Mouse (Mus musculus) monocyte, adult 5-6 weeks (primary cell): ENCODE results near the gene Cdkl1. TPM values are rescaled to one million over a fixed set of nuclear protein-coding genes. Genes with fewer than 3 reads are reported as not detected.

Experiments
- ATAC-seq: fragments of 153-309, 156-312 bp; replicated peaks from 2 replicates; pipeline ENCODE4 v1.8.0; 2017; ENCODE audit warnings: mild to moderate bottlenecking; ENCODE audit not compliant: low TSS enrichment, insufficient number of reproducible peaks, severe bottlenecking, poor library complexity, low FRiP score
- total RNA-seq: library from RNA; stranded (forward); fragments of 200-1000, 200-491, 200-594 nt; gene quantifications from 3 replicates; pipeline ENCODE4 v1.2.3, GENCODE M21; 2017

Cdkl1 gene
- total RNA-seq = 0.49 to 1.2 TPM (median 1.2 TPM) in 3 replicates

DNA sequence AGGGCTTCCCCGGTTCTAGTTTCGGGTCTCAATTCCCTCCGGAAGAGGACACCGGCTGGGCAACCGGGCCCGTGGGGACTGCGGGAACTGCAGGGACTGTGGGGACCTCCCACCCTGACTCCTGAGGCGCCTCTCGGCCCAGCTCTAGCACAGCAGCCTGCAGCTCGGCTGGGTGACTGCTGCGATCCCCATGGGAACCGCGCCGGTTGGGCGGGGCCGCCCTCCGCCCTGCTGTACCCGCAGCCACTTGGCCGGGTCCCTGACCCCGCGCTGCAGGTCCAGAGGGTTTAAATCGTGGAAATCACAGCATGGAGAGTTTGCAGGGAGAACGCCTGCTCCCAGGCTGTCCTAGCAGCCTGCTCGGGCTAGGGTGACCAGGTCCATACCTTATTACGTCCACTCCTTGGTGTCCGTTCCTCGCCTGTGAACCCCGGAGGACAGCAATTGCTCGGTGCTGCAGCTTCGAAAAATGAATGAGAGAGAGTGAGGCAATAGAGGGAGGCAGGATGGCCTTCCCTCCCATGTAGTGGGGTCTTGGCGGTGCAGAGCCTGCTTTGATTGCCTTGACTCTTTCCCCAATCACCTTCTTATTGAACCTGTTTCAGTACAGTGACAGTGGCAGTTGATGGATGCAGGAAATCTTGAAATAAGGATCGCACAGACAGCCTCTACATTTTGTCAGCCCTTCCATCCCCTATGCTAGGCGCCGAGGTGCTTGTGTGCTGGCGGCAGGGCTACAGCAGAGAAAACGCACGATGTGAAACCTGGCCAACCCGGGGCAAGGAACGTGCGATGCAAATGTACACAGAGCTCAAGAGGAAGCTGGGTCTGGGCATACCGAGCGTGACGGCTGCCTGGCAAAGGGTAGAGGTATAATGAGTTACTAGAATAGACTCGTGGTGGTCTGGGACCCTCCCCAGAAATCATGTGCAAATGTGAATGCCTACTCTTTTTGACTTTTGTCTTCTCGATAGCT, at the start of gene Cdkl1:
Cdkl1 (minus strand) TSS at position 738 of the 976 bp plus-strand sequence.
- peak; percentile 69 for ATAC-seq

DNA sequence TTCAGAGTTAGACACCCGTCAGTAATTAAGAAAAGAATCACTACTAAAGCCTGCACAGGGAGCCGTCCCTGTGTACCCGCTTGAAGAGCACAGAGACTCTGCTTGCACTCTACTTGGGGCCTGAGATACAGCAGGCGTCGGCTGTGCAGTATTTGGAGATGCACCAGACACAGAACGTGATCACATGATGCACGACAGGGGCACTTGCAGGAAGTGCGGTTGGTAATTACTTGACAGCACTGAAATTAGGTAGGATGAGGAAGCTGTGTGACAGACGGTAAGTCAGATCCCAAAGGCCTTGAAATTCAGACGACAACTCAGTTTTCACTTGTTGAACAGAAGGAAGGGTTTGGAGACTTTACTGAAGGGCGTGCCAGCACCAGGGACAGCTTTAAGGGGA, 47.3 kb upstream of the Cdkl1 start:
- ATAC-seq = no peak

GRCm38 (mm10) chr12:69833982-69834604, 43.0 kb upstream of the Cdkl1 start:
- no peak for ATAC-seq

DNA sequence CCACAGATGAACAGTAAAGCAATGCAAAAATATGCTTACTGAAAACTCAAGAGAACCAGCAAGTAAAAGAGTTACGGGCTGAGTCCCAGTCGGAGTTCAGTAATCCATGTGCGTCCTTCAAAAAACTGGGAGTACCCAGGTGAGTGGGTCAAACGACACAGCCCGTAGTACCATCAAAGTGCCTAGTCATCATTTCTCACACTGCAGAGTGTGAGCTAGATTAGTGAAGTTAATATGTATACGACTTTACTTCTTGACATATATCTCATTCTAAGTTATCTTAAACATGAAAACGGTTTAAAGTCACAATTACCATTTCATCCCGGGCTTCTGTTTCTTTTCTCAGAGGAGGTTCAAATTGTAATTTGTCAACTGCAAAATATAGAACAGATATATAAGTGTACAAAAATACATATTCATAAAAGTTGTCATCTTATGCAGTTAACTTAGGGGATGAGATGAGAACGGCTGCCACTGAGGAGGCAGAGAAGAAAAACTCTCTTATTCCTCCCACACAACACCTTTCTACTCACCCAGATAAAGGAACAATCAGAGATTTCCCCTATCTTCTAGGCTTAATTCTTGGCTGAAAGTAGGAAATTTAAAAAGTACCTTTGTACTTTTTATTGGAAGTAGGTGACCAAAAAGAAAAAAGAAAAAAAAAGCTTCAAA, 40.3 kb upstream of the Cdkl1 start:
- ATAC-seq = no peak

DNA sequence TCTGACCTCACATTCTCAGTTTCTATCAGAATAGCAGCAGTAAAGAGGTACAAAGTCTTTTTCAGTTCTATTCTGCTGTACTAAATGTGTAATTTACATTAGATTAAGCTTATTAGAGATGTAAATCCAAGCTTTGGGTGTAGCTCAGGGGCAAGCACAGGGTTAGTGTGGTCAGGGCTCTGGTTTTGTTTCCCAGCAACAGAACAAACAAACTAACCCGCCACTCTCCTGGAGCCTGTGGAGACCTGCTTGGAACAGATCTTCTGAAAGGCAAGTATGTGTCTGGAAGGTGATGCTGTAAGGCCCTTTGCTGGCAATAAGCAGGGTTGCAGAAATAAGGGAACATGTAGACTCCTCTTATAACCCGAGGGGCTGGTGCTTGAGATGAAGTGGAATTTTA, 37.1 kb upstream of the Cdkl1 start:
- ATAC-seq = no peak

DNA sequence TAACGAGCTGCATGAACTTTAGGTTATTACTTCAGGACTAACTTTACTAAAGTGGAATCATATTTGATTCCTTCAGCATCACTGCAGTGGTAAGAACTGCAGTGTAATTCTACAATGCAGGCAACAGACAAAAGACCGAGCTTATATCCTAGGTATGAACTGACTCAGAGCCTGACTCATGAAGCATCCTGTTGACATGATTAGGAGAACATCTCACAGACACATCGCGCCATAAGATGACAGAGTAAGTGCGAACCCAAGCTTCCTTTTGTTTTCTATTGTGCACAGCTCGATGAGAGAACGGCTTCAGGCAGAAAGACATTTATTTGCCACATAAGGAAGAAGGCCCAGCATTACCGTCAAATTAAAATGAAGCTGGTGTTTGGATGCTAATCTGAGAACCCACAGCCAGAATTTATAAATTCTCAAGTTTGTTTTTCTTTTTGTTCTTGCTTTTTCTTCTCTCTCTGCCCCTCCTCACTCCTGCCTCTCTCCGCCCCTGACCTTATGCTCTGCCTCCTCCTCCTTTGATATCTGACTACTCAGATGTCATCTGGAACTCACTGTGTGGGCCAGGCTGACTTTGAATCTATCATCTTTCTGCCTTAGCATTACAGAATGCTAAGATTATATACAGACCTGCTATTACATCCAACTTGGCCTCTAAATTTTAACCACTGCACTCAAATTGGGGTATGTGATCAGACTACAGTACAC, 34.0 kb upstream of the Cdkl1 start:
- no peak for ATAC-seq

DNA sequence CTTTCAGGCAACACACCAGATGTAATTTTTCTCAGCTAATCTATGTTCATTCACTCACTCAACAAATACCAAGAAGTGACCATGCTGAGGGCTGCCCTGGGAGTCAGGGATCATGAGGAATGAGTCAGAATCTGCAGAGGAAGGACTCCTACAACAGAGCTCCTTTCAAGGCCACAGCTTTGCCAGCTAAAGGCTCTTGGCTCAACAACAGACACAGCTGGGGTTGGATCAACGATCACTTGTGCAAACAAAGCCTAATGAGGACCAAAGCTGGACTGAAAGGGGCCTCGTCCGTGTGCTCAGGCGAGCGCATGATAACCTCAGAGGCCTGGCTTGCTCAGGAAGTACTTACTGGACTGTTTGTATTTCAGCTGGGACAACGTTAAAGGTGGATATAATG, 23.2 kb upstream of the Cdkl1 start:
- ATAC-seq = no peak

- no peak for ATAC-seq
Measured at GRCm38 (mm10) chr12:69813596-69813995, 22.5 kb upstream of the Cdkl1 start.

DNA sequence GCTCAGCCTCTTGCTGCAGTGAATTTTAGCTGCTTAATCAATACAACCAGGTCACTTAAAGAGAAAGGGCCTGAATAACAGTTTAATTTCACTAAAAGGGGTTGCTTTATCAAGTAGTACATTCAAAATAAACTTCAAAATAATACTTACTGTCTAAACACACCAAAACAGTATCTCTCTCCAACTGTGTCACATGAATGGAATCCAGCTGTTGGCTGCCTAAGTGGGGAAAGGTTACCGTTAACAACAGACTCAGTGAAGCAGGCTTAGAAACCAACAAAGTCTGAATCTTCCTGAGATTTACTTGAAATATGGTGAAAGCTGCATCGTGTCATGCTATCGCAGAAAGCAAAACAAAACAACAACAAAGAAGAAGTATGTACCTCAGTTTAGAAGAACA, 21.9 kb upstream of the Cdkl1 start:
- ATAC-seq = no peak

GRCm38 (mm10) chr12:69811976-69812375, 20.9 kb upstream of the Cdkl1 start:
- ATAC-seq = no peak

DNA sequence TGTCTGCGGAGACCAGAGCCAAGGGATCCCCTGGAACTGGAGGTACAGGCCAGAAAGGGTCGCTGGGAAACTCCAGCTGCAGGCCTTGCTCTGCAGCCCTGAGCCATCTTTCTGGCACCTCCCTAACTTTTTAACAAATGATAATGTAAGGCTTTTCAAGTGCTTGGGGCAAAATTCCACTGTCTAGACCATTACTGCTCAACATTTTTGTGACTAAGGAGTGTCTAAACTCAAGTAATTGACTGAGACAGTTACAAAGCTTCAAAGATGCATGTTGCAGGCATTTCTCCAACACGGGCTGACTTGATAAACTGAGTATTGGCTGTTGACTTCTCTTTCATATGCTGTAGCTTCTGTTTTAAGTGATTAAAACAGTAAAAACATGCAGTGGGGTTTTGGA, 18.4 kb upstream of the Cdkl1 start:
- no peak for ATAC-seq

- no peak for ATAC-seq
Measured at GRCm38 (mm10) chr12:69807399-69807985, 16.4 kb upstream of the Cdkl1 start.

DNA sequence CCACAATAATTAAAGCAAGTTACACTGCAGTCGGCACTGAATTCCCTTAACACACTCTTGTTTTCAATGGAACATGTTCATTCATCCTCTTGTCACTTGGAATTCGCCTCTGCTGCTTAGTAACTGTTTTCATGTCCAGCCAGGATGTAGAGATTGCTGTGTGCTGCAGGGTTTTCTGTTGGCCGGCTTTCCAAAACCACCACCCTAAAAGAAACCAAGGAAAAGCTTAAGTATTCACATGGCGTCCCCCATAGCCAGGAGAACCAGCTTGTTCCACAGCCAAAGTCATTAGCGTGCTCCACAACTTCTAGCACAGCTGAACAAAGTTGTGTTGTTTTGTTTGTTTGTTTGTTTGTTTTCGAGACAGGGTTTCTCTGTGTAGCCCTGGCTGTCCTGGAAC, 14.1 kb upstream of the Cdkl1 start:
- ATAC-seq = no peak

DNA sequence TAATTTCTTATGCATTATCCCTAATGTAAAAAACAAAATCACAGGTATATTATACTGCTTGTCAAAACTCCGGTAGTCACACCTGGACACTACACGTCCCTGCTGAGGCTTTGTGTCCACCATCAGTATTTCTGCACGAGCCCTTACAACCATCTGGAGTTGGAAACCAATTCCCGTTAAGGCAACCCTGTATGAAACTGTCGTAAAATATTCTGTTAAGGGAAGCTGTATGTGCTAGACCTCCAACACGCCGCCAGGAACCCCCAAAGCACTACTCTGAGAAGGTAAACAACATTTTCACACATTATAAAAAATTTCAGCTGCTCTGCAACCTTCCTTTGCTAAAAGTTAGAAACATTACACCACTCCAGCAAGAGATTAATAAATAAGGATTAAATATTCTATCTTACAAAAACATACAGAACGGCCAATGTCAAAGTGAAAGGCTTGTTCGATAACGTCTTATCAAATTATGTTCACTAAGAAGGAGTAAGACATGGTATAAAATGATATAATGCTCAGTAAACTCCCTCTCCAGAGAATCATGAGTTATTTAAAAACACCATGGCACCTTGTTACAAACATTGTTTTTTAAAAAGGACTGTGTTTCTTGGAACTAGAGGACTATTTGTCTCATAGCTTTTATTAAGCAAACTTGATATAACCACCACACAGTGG, 13.5 kb upstream of the Cdkl1 start:
- ATAC-seq = no peak

DNA sequence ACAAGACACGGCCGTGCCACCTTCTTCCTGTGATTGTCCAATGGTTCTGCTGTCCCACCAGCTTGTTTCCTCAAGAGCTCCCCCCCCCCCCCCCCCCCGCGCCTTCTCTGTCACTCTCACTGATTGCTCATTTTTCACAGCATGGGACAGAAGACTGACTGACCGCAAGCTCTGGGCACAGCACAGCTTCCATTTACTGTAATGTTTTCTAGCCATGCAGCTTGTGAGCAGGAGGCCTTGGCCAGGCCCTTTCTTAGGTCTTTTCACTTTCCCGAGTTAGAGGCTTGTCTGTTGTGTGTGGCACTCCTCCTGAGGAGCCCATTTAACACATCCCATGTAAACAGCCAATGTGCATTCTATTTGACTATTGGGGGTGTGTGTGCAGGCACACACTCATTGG, 12.1 kb upstream of the Cdkl1 start:
- no peak for ATAC-seq

- ATAC-seq = no peak
Measured at GRCm38 (mm10) chr12:69800586-69800985, 9.5 kb upstream of the Cdkl1 start.

DNA sequence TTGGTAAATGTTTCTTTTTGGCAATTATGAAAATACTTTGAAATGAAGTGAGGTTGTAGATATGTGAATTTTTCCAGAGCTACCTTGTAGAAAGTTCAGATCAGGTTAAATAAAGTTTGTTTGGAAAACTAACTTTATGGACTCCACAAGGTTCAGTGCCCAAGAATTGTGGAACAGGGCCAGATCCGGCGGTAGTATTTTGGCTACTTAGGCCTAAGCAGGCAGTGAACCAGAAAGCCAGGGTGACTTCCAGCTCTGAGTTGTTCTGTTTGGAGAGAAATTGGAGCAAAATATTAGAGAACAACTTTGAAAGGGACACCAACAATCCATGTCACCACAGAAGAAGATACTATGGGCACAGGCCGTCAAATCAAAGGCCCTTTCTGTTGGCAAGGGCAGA, 5.2 kb upstream of the Cdkl1 start:
- ATAC-seq = no peak
